Mouse (Mus musculus) CD8-positive naive resting alpha-beta T cell, adult 57 days (primary cell): Measurements from ENCODE around the gene Olfr1326-ps1. TPM values are rescaled to one million over a fixed set of nuclear protein-coding genes. Genes with fewer than 3 reads are reported as not detected.

ENCODE experiments used
- total RNA-seq: library from RNA; stranded (reverse); gene quantifications from one replicate; pipeline ENCODE4 v1.2.4, GENCODE M21; 2023

The Olfr1326-ps1 gene
- not detected for total RNA-seq

DNA sequence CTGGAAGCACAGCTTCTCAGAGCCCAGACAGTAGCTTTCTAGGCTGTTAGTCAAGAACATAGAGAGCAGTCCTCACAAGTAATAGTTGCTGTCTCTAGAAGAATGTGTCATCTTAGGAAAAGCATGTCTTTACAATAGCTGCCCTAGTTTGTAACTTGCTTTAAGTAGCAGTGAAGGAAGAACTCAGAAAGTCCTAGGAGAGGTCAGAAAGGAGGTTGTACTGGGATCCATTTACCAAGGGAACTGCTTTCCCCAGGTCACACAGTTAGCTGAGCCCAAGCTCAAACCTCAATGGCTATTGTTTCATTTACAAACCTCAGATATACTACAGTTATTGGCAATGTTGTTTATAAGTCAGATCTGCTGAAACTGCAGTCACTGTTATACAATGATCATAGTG lies at the start of gene Olfr1326-ps1:
Gene Olfr1326-ps1, minus strand, starts transcription at position 101 of the 400 bp plus-strand sequence.

DNA sequence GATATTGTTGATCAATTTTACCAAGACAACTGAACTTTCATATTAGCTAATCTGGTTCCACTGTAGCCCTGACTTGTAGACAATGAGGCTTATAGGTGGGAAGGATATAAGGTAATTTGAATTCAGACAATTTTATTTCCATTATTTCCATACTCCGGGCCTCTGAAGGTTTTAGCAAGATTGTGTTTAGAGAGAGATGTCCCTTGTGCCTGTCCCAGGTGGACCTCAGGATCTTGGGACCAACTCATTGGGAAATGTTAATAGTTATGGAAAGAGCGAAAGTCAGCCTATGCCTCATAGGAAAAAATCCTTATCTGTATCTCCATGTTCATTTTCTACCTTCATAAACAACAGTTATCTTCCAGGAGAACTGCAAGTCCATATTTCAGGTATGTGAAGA lies 17.7 kb upstream of the Olfr1326-ps1 start, which contains the start of gene Olfr1325:
Gene Olfr1325, plus strand, starts transcription at position 301 of the 400 bp plus-strand sequence.

Other genes starting within 250 kb of the Olfr1326-ps1 start
- 11.0 TPM for gene Plxna3, start 245.8 kb downstream of the Olfr1326-ps1 start, total RNA-seq
- gene Lage3, start 221.3 kb downstream of the Olfr1326-ps1 start, total RNA-seq, result 27.9 TPM
- gene Ubl4a, start 201.7 kb downstream of the Olfr1326-ps1 start, total RNA-seq, result 20.9 TPM
- gene Slc10a3, start 201.5 kb downstream of the Olfr1326-ps1 start, total RNA-seq, result 16.1 TPM
- gene Fam3a, start 181.6 kb downstream of the Olfr1326-ps1 start, total RNA-seq, result 23.0 TPM
- 58.8 TPM for gene Ikbkg, start 181.6 kb downstream of the Olfr1326-ps1 start, total RNA-seq
- gene G6pdx, start 145.7 kb downstream of the Olfr1326-ps1 start, total RNA-seq, result 32.9 TPM
- not detected for gene Gm6880, start 93.5 kb downstream of the Olfr1326-ps1 start, total RNA-seq
- gene Olfr1325, start 17.8 kb upstream of the Olfr1326-ps1 start, total RNA-seq, result not detected
- gene Gm5640, start 70.7 kb upstream of the Olfr1326-ps1 start, total RNA-seq, result not detected
- not detected for gene Gm6890, start 166.0 kb upstream of the Olfr1326-ps1 start, total RNA-seq